In genomic region chr10:67058702-67059101, GRCm38 (mm10) we compare ENCODE assay signal across 15 mouse cellular contexts. TPM values are rescaled to one million over a fixed set of nuclear protein-coding genes. Genes with fewer than 3 reads are reported as not detected.
DNase-seq lines count a peak whose midpoint lies in the region; ATAC-seq lines count a peak whose summit lies in the region.
"Had no signal": no experiment of that assay in that cellular context is flagged by ENCODE, and none has a peak within 500 bp of the region (broad histone marks: within the 10 kb centered on the region; RNA-seq: fewer than 3 reads in every experiment).

No protein-coding gene starts in this region.

- no peak overlapping the region for H3K9ac ChIP-seq in hindbrain, embryonic 14.5 days
- no peak overlapping the region for H3K9ac ChIP-seq in midbrain, embryonic 15.5 days
- no peak overlapping the region for H3K9ac ChIP-seq in midbrain, embryonic 13.5 days (replicated peaks)
- no peak overlapping the region for H3K9ac ChIP-seq in stomach, embryonic 14.5 days (replicated peaks; ENCODE audit: low read depth, low read length)
- H3K9ac ChIP-seq: liver, postnatal 0 days; midbrain, embryonic 12.5 days had no signal

- peaks cover 23% of the 10 kb centered on the region for H3K4me1 ChIP-seq in hindbrain, embryonic 14.5 days (replicated peaks; ENCODE audit: control insufficient read depth, insufficient read depth, low read length)
- peaks cover 17% of the 10 kb centered on the region for H3K4me1 ChIP-seq in hindbrain, embryonic 10.5 days (replicated peaks)
- H3K4me1 ChIP-seq in midbrain, embryonic 15.5 days: peaks cover 23% of the 10 kb centered on the region
- H3K4me1 ChIP-seq in midbrain, embryonic 13.5 days (replicated peaks): peaks cover 24% of the 10 kb centered on the region
- peaks cover 22% of the 10 kb centered on the region for H3K4me1 ChIP-seq in stomach, embryonic 14.5 days (ENCODE audit: control insufficient read depth, insufficient read depth, low read length)

- peak; percentile 46 to 69 for DNase-seq in cerebellum, postnatal 14 days
- DNase-seq in hindbrain, embryonic 14.5 days (ENCODE audit: low spot score): no peak
- DNase-seq in hindbrain, embryonic 10.5 days (ENCODE audit: low spot score): no peak
- DNase-seq in ovary, adult 18-20 months (ENCODE audit: low spot score): no peak
- DNase-seq: embryo, embryonic 11 days; liver, postnatal 0 days; thymus, postnatal 25 days had no signal

- no peak overlapping the region for H3K4me2 ChIP-seq in hindbrain, embryonic 14.5 days (replicated peaks)
- no peak overlapping the region for H3K4me2 ChIP-seq in midbrain, embryonic 15.5 days
- H3K4me2 ChIP-seq in midbrain, embryonic 13.5 days (replicated peaks): no peak overlapping the region
- H3K4me2 ChIP-seq in stomach, embryonic 14.5 days (replicated peaks; ENCODE audit: low read depth, low read length): no peak overlapping the region
- H3K4me2 ChIP-seq: heart, embryonic 11.5 days; midbrain, embryonic 12.5 days had no signal

- no peak for ATAC-seq in cerebellum, adult (ENCODE audit: insufficient number of reproducible peaks, low FRiP score, low TSS enrichment)
- peak; percentile 6; the same call in 1 of the 2 replicates for ATAC-seq in hindbrain, embryonic 14.5 days (ENCODE audit: low FRiP score)
- ATAC-seq in midbrain, embryonic 15.5 days (replicated peaks): 0 out of 2 replicates have a peak, but pooled peaks have one; percentile 9
- no peak for ATAC-seq in midbrain, embryonic 13.5 days
- ATAC-seq in stomach, embryonic 14.5 days (ENCODE audit: insufficient number of reproducible peaks, insufficient read depth, low FRiP score, low read depth): no peak
- ATAC-seq: activated CD4-positive, CD25-positive, alpha-beta regulatory T cell, adult 4 months; liver, postnatal 0 days had no signal

- H3K4me3 ChIP-seq in hindbrain, embryonic 14.5 days (replicated peaks; ENCODE audit: low read length): no peak overlapping the region
- H3K4me3 ChIP-seq in hindbrain, embryonic 10.5 days: no peak overlapping the region
- no peak overlapping the region for H3K4me3 ChIP-seq in midbrain, embryonic 15.5 days
- no peak overlapping the region for H3K4me3 ChIP-seq in midbrain, embryonic 13.5 days (replicated peaks)
- no peak overlapping the region for H3K4me3 ChIP-seq in stomach, embryonic 14.5 days (ENCODE audit: low read depth, low read length)
- H3K4me3 ChIP-seq: midbrain, embryonic 12.5 days had no signal

- 52% methylated on average over 6 of the region's 6 CpGs for WGBS in hindbrain, embryonic 14.5 days
- 88% methylated on average over 6 of the region's 6 CpGs for WGBS in hindbrain, embryonic 10.5 days
- 71% methylated on average over 6 of the region's 6 CpGs for WGBS in midbrain, embryonic 15.5 days
- WGBS in midbrain, embryonic 13.5 days: 77% methylated on average over 6 of the region's 6 CpGs
- 76% methylated on average over 6 of the region's 6 CpGs for whole genome bisulfite sequencing in stomach, embryonic 14.5 days

- peak overlapping the region; percentile 53 for H3K27ac ChIP-seq in hindbrain, embryonic 14.5 days
- H3K27ac ChIP-seq in hindbrain, embryonic 10.5 days: no peak overlapping the region
- peak overlapping the region; percentile 57; the same call in 1 of the 2 replicates for H3K27ac ChIP-seq in midbrain, embryonic 15.5 days
- no peak overlapping the region; the same call in 1 of the 2 replicates for H3K27ac ChIP-seq in midbrain, embryonic 13.5 days
- H3K27ac ChIP-seq in stomach, embryonic 14.5 days (ENCODE audit: low read length): peak overlapping the region; percentile 39; the same call in 1 of the 2 replicates
- H3K27ac ChIP-seq: midbrain, embryonic 12.5 days had no signal

- no peaks in the 10 kb centered on the region for H3K27me3 ChIP-seq in hindbrain, embryonic 14.5 days (ENCODE audit: control insufficient read depth, insufficient read depth, low read length)
- H3K27me3 ChIP-seq in hindbrain, embryonic 10.5 days (ENCODE audit: insufficient read depth, poor library complexity, severe bottlenecking): no peaks in the 10 kb centered on the region
- no peaks in the 10 kb centered on the region for H3K27me3 ChIP-seq in midbrain, embryonic 15.5 days (replicated peaks)
- H3K27me3 ChIP-seq in midbrain, embryonic 13.5 days: no peaks in the 10 kb centered on the region
- H3K27me3 ChIP-seq in stomach, embryonic 14.5 days (ENCODE audit: control insufficient read depth, insufficient read depth, low read length): no peaks in the 10 kb centered on the region
- H3K27me3 ChIP-seq: midbrain, embryonic 12.5 days had no signal

- H3K36me3 ChIP-seq in hindbrain, embryonic 14.5 days (replicated peaks; ENCODE audit: control insufficient read depth, insufficient read depth): no peaks in the 10 kb centered on the region
- H3K36me3 ChIP-seq in hindbrain, embryonic 10.5 days: no peaks in the 10 kb centered on the region
- H3K36me3 ChIP-seq in midbrain, embryonic 15.5 days (replicated peaks): no peaks in the 10 kb centered on the region
- no peaks in the 10 kb centered on the region for H3K36me3 ChIP-seq in midbrain, embryonic 13.5 days
- H3K36me3 ChIP-seq in stomach, embryonic 14.5 days (ENCODE audit: control insufficient read depth, insufficient read depth, low read length): no peaks in the 10 kb centered on the region
- H3K36me3 ChIP-seq: midbrain, embryonic 12.5 days had no signal

- H3K9me3 ChIP-seq in hindbrain, embryonic 14.5 days (ENCODE audit: control insufficient read depth, low read length): no peaks in the 10 kb centered on the region
- no peaks in the 10 kb centered on the region for H3K9me3 ChIP-seq in hindbrain, embryonic 10.5 days
- no peaks in the 10 kb centered on the region for H3K9me3 ChIP-seq in midbrain, embryonic 15.5 days
- no peaks in the 10 kb centered on the region for H3K9me3 ChIP-seq in midbrain, embryonic 13.5 days
- H3K9me3 ChIP-seq in stomach, embryonic 14.5 days (ENCODE audit: control insufficient read depth, low read depth, low read length): no peaks in the 10 kb centered on the region
- H3K9me3 ChIP-seq: G1E; midbrain, embryonic 12.5 days had no signal

RNA-seq across cellular contexts. Expression of gene Jmjd1c, which starts 37.2 kb away (rescaled TPM):
- 41.7 and 59.5 TPM in 2 replicates for polyA plus RNA-seq in hindbrain, embryonic 14.5 days (2014; fragmentation: Nextera tagmentation; extraction: Ambion mirVana)
- 32.7 and 36.7 TPM in 2 replicates for polyA plus RNA-seq in hindbrain, embryonic 10.5 days (2016; fragmentation: Nextera tagmentation; extraction: Ambion mirVana)
- polyA plus RNA-seq in midbrain, embryonic 15.5 days (2015; fragmentation: Nextera tagmentation; extraction: Ambion mirVana): 52.0 and 53.8 TPM in 2 replicates
- 48.6 and 56.1 TPM in 2 replicates for polyA plus RNA-seq in midbrain, embryonic 13.5 days (2015; fragmentation: Nextera tagmentation; extraction: Ambion mirVana)
- polyA plus RNA-seq in stomach, embryonic 14.5 days (2014; fragmentation: Nextera tagmentation; extraction: Ambion mirVana): 55.0 and 58.2 TPM in 2 replicates

RNA-seq across cellular contexts. Expression of gene Reep3, which starts 38.0 kb away (rescaled TPM):
- polyA plus RNA-seq in hindbrain, embryonic 14.5 days (2014; fragmentation: Nextera tagmentation; extraction: Ambion mirVana): 32.4 and 32.8 TPM in 2 replicates
- 34.7 and 35.1 TPM in 2 replicates for polyA plus RNA-seq in hindbrain, embryonic 10.5 days (2016; fragmentation: Nextera tagmentation; extraction: Ambion mirVana)
- 28.3 and 29.2 TPM in 2 replicates for polyA plus RNA-seq in midbrain, embryonic 15.5 days (2015; fragmentation: Nextera tagmentation; extraction: Ambion mirVana)
- polyA plus RNA-seq in midbrain, embryonic 13.5 days (2015; fragmentation: Nextera tagmentation; extraction: Ambion mirVana): 38.6 and 41.0 TPM in 2 replicates
- 52.6 and 55.6 TPM in 2 replicates for polyA plus RNA-seq in stomach, embryonic 14.5 days (2014; fragmentation: Nextera tagmentation; extraction: Ambion mirVana)

Comparison
In these comparisons a context has a peak if more than half of its experiments do, and no peak if none do; other contexts are left out.
1. ATAC-seq: peak in hindbrain, embryonic 14.5 days (single experiment) and midbrain, embryonic 15.5 days (single experiment); none in cerebellum, adult (single experiment), midbrain, embryonic 13.5 days (single experiment) and stomach, embryonic 14.5 days (single experiment).
2. H3K27ac ChIP-seq: peak in hindbrain, embryonic 14.5 days (single experiment), midbrain, embryonic 15.5 days (single experiment) and stomach, embryonic 14.5 days (single experiment); none in hindbrain, embryonic 10.5 days (single experiment) and midbrain, embryonic 13.5 days (single experiment).
3. DNase-seq: peak in cerebellum, postnatal 14 days (2 of 2); none in hindbrain, embryonic 14.5 days (single experiment), hindbrain, embryonic 10.5 days (single experiment) and ovary, adult 18-20 months (single experiment).